Mouse (Mus musculus): ENCODE data around the gene Ankzf1. TPM values are rescaled to one million over a fixed set of nuclear protein-coding genes. Genes with fewer than 3 reads are reported as not detected.

Gene Ankzf1
- polyA plus RNA-seq (2012; rRNA removed) = 30.2 and 33.0 TPM in 2 replicates

GRCm38 (mm10) chr1:75191622-75192402, at the start of gene Ankzf1, which contains the start of gene Atg9a:
Gene Ankzf1 (plus strand): TSS chr1:75192151.
Gene Atg9a (minus strand): TSS chr1:75192196.

GRCm38 (mm10) chr1:75142301-75143261, 49.4 kb upstream of the Ankzf1 start, which contains the start of the genes Cnppd1 and Retreg2:
Gene Cnppd1 (minus strand): TSS chr1:75142711.
Gene Retreg2 (plus strand): TSS chr1:75142778.

GRCm38 (mm10) chr1:75168472-75169464, 23.2 kb upstream of the Ankzf1 start, which contains the start of gene Zfand2b:
Gene Zfand2b (plus strand): TSS chr1:75168646.

GRCm38 (mm10) chr1:75180105-75180590, 11.8 kb upstream of the Ankzf1 start, which contains the start of gene Abcb6:
Gene Abcb6 (minus strand): TSS chr1:75180392.

GRCm38 (mm10) chr1:75210136-75211087, 18.5 kb downstream of the Ankzf1 start, which contains the start of the genes Glb1l and Stk16:
Gene Glb1l (minus strand): TSS chr1:75210813.
Gene Stk16 (plus strand): TSS chr1:75210838.

GRCm38 (mm10) chr1:75219531-75219930, 27.6 kb downstream of the Ankzf1 start, which contains the start of gene Tuba4a:
Gene Tuba4a (minus strand): TSS chr1:75219865.

GRCm38 (mm10) chr1:75231664-75232152, 39.8 kb downstream of the Ankzf1 start, which contains the start of gene A630095N17Rik:
Gene A630095N17Rik (minus strand): TSS chr1:75232102.

GRCm38 (mm10) chr1:75236117-75237050, 44.4 kb downstream of the Ankzf1 start, which contains the start of gene Dnajb2:
Gene Dnajb2 (plus strand): TSS chr1:75236406.

Other genes with a start within 250 kb of the Ankzf1 start
- 0.60 and 3.4 TPM in 2 replicates for gene Ihh, start 240.5 kb upstream of the Ankzf1 start, polyA plus RNA-seq (2012; rRNA removed)
- 3.0 and 3.8 TPM in 2 replicates for gene Nhej1, start 67.0 kb upstream of the Ankzf1 start, polyA plus RNA-seq (2012; rRNA removed)
- gene Slc23a3, start 58.3 kb upstream of the Ankzf1 start, polyA plus RNA-seq (2012; rRNA removed) = 0.06 and 0.15 TPM in 2 replicates
- 60.0 and 62.1 TPM in 2 replicates for gene Cnppd1, start 49.4 kb upstream of the Ankzf1 start, polyA plus RNA-seq (2012; rRNA removed)
- 139 and 143 TPM in 2 replicates for gene Retreg2, start 49.4 kb upstream of the Ankzf1 start, polyA plus RNA-seq (2012; rRNA removed)
- 53.6 and 56.3 TPM in 2 replicates for gene Zfand2b, start 23.5 kb upstream of the Ankzf1 start, polyA plus RNA-seq (2012; rRNA removed)
- gene Abcb6, start 11.8 kb upstream of the Ankzf1 start, polyA plus RNA-seq (2012; rRNA removed) = 31.6 and 32.7 TPM in 2 replicates
- gene Atg9a, start within 50 bp of the Ankzf1 start, polyA plus RNA-seq (2012; rRNA removed) = 55.1 and 56.4 TPM in 2 replicates
- gene Glb1l, start 18.7 kb downstream of the Ankzf1 start, polyA plus RNA-seq (2012; rRNA removed) = 40.1 and 40.9 TPM in 2 replicates
- 261 and 262 TPM in 2 replicates for gene Stk16, start 18.7 kb downstream of the Ankzf1 start, polyA plus RNA-seq (2012; rRNA removed)
- 6.3 and 6.9 TPM in 2 replicates for gene Tuba4a, start 27.7 kb downstream of the Ankzf1 start, polyA plus RNA-seq (2012; rRNA removed)
- gene A630095N17Rik, start 40.0 kb downstream of the Ankzf1 start, polyA plus RNA-seq (2012; rRNA removed) = not detected in 2 replicates
- 49.5 and 53.3 TPM in 2 replicates for gene Dnajb2, start 44.3 kb downstream of the Ankzf1 start, polyA plus RNA-seq (2012; rRNA removed)
- 36.6 and 47.6 TPM in 2 replicates for gene Ptprn, start 72.4 kb downstream of the Ankzf1 start, polyA plus RNA-seq (2012; rRNA removed)
- 58.6 and 67.6 TPM in 2 replicates for gene Resp18, start 86.3 kb downstream of the Ankzf1 start, polyA plus RNA-seq (2012; rRNA removed)
- gene Dnpep, start 125.8 kb downstream of the Ankzf1 start, polyA plus RNA-seq (2012; rRNA removed) = 146 and 166 TPM in 2 replicates
- 0.93 and 10.1 TPM in 2 replicates for gene Des, start 168.2 kb downstream of the Ankzf1 start, polyA plus RNA-seq (2012; rRNA removed)
- gene Speg, start 183.1 kb downstream of the Ankzf1 start, polyA plus RNA-seq (2012; rRNA removed) = 41.4 and 54.7 TPM in 2 replicates
- gene Gmppa, start 243.8 kb downstream of the Ankzf1 start, polyA plus RNA-seq (2012; rRNA removed) = 101 and 108 TPM in 2 replicates